8 mouse cellular contexts compared by ENCODE assay signal in the genomic region with DNA sequence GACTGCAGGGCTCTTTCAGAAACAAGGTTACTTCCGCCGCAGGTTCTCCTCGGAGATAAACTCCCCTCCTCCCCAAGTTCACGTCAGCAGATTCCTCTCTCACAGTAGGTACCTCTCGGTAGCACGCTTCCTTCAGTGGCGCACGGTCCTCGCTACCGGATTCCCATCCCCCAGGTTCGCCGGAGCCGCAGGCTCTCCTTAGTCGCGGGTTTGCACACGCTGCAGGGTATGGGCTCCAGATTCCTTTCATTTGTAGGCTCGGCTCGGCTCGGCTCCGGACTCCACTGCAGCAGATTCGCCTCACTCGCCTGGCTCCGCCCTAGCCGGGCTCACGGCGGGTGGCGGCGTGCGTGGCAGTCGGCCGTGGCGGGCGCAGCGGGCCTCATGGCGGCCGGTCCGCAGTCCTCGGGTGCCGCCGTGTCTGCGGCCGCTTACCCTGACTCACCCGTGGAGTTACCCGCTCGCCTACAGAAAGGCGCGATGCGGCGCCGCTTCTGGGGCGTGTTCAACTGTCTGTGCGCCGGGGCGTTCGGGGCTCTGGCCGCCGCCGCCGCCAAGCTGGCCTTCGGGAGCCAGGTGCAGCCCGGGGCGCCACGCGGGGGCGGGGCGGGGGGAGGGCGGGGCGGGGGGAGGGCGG. TPM values are rescaled to one million over a fixed set of nuclear protein-coding genes. Genes with fewer than 3 reads are reported as not detected.
A peak's percentile ranks its signal among the peaks of the same experiment; 100 is the strongest.
DNase-seq lines count a peak whose midpoint lies in the region; ATAC-seq and TF ChIP-seq lines count a peak whose summit lies in the region.

Gene Tmem42, plus strand, starts transcription at position 332 of the 637 bp plus-strand sequence.

- H3K27ac ChIP-seq in ES-Bruce4 (ENCODE audit: insufficient read depth, low read length): peak within 1 kb of the TSS; percentile 6
- H3K27ac ChIP-seq in forebrain, embryonic 14.5 days (ENCODE audit: low read depth, low read length): peak within 1 kb of the TSS; percentile 91
- H3K27ac ChIP-seq in neural tube, embryonic 15.5 days (replicated peaks): peak within 1 kb of the TSS; percentile 92

- no peaks in the 10 kb centered on the region for H3K27me3 ChIP-seq in ES-Bruce4 (ENCODE audit: control insufficient read depth, insufficient read depth, low read length, poor library complexity, severe bottlenecking)
- H3K27me3 ChIP-seq in forebrain, embryonic 14.5 days (replicated peaks; ENCODE audit: control insufficient read depth, insufficient read depth, low read length): no peaks in the 10 kb centered on the region
- H3K27me3 ChIP-seq in neural tube, embryonic 15.5 days (replicated peaks): no peaks in the 10 kb centered on the region

- no peaks in the 10 kb centered on the region for H3K9me3 ChIP-seq in ES-Bruce4 (replicated peaks; ENCODE audit: control insufficient read depth, insufficient read depth, low read length, poor library complexity, severe bottlenecking)
- H3K9me3 ChIP-seq in forebrain, embryonic 14.5 days (replicated peaks; ENCODE audit: control insufficient read depth, low read length): no peaks in the 10 kb centered on the region
- H3K9me3 ChIP-seq in neural tube, embryonic 15.5 days (replicated peaks): no peaks in the 10 kb centered on the region

- TF ChIP-seq POLR2A in ES-Bruce4 (IDR thresholded peaks at IDR 0.05; ENCODE audit: insufficient read depth, low read length): no peak

- H3K4me2 ChIP-seq in forebrain, embryonic 14.5 days (ENCODE audit: low read length): peak within 1 kb of the TSS; percentile 67
- H3K4me2 ChIP-seq in neural tube, embryonic 15.5 days: peak within 1 kb of the TSS; percentile 80

- TF ChIP-seq CTCF in ES-Bruce4 (IDR thresholded peaks at IDR 0.05; ENCODE audit: low read depth, low read length): no peak

- intact Hi-C loops in heart, postnatal 14 days (cut with DNase I): loop anchor here (10.0 kb wide), 1 partner anchor 504 kb away; the partner anchor contains the start of gene Sacm1l

- H3K4me1 ChIP-seq in ES-Bruce4 (ENCODE audit: control insufficient read depth, insufficient read depth, low read length): no peaks in the 10 kb centered on the region
- H3K4me1 ChIP-seq in forebrain, embryonic 14.5 days (ENCODE audit: control insufficient read depth, insufficient read depth, low read length): peaks cover 11% of the 10 kb centered on the region
- H3K4me1 ChIP-seq in neural tube, embryonic 15.5 days: peaks cover 30% of the 10 kb centered on the region

- peak within 1 kb of the TSS; percentile 95 for H3K4me3 ChIP-seq in ES-Bruce4 (ENCODE audit: low read depth, low read length)
- peak within 1 kb of the TSS; percentile 70 for H3K4me3 ChIP-seq in forebrain, embryonic 14.5 days (ENCODE audit: low read depth, low read length)
- H3K4me3 ChIP-seq in neural tube, embryonic 15.5 days (replicated peaks): peak within 1 kb of the TSS; percentile 79

- peak; percentile 90 for DNase-seq in forebrain, embryonic 14.5 days (ENCODE audit: low spot score)
- peak; percentile 85 to 87 for DNase-seq in heart, postnatal 14 days
- peak; percentile 85 for DNase-seq in layer of hippocampus, adult 11-12 months (ENCODE audit: low spot score)
- DNase-seq in lung, adult 18-20 months: peak; percentile 85 to 88
- peak; percentile 85 for DNase-seq in testis, postnatal 14 days (ENCODE audit: low spot score)

- 1% methylated on average over 33 of the region's 69 CpGs for WGBS in forebrain, embryonic 14.5 days
- under 1% methylated on average over 56 of the region's 69 CpGs for WGBS in neural tube, embryonic 15.5 days

- peaks cover 8% of the 10 kb centered on the region for H3K36me3 ChIP-seq in ES-Bruce4 (ENCODE audit: control insufficient read depth, insufficient read depth, low read length, poor library complexity, severe bottlenecking)
- peaks cover 8% of the 10 kb centered on the region; the same call in 1 of the 2 replicates for H3K36me3 ChIP-seq in forebrain, embryonic 14.5 days (ENCODE audit: control insufficient read depth, insufficient read depth, low read length)
- 0 out of 2 replicates have a peak, but pooled peaks cover under 1% of the 10 kb centered on the region for H3K36me3 ChIP-seq in neural tube, embryonic 15.5 days

- H3K9ac ChIP-seq in ES-Bruce4 (ENCODE audit: low read depth, poor library complexity, severe bottlenecking): peak within 1 kb of the TSS; percentile 62
- peak within 1 kb of the TSS; percentile 84 for H3K9ac ChIP-seq in forebrain, embryonic 14.5 days (ENCODE audit: low read length)
- H3K9ac ChIP-seq in neural tube, embryonic 15.5 days (replicated peaks): peak within 1 kb of the TSS; percentile 82

- no peak for TF ChIP-seq EP300 in ES-Bruce4 (IDR thresholded peaks at IDR 0.05; ENCODE audit: insufficient read depth, low read depth, low read length)

- peak; percentile 85 for ATAC-seq in cerebellum, adult (ENCODE audit: insufficient number of reproducible peaks, low FRiP score, low TSS enrichment)
- ATAC-seq in forebrain, embryonic 14.5 days: peak; percentile 97
- ATAC-seq in neural tube, embryonic 15.5 days (ENCODE audit: low FRiP score): peak; percentile 96

RNA-seq across cellular contexts. Expression of gene Tmem42, which starts in this region (rescaled TPM):
- polyA plus RNA-seq in ES-Bruce4 (2011; ENCODE audit: insufficient read depth, insufficient read length, low read depth, missing spikeins): 2.2 and 3.2 TPM in 2 replicates
- polyA plus RNA-seq in forebrain, embryonic 14.5 days (2014; fragmentation: Nextera tagmentation; extraction: Ambion mirVana): 24.1 and 24.8 TPM in 2 replicates
- total RNA-seq in heart, postnatal 14 days (2021): 10 to 100 TPM; 11.6 to 13.4 TPM
- polyA plus RNA-seq in neural tube, embryonic 15.5 days (2015; fragmentation: Nextera tagmentation; extraction: Ambion mirVana): 28.0 and 28.5 TPM in 2 replicates

Comparison
In these comparisons a context has a peak if more than half of its experiments do, and no peak if none do; other contexts are left out.
1. Peak in every context shown above with its lines: DNase-seq, ATAC-seq, H3K4me3 ChIP-seq and H3K27ac ChIP-seq.
2. H3K27ac ChIP-seq: peak in every context shown above with its lines; median percentile 92 in neural tube, embryonic 15.5 days; 91 in forebrain, embryonic 14.5 days; 6 in ES-Bruce4.